Mouse (Mus musculus) urinary bladder, postnatal 14 days (tissue): ENCODE data around the gene Cdkn2aipnl.

ENCODE experiments used
- DNase-seq: peaks from one replicate; pipeline ENCODE4 v3.0.0; 2021; ENCODE audit warnings: low spot score

Cdkn2aipnl gene

DNA sequence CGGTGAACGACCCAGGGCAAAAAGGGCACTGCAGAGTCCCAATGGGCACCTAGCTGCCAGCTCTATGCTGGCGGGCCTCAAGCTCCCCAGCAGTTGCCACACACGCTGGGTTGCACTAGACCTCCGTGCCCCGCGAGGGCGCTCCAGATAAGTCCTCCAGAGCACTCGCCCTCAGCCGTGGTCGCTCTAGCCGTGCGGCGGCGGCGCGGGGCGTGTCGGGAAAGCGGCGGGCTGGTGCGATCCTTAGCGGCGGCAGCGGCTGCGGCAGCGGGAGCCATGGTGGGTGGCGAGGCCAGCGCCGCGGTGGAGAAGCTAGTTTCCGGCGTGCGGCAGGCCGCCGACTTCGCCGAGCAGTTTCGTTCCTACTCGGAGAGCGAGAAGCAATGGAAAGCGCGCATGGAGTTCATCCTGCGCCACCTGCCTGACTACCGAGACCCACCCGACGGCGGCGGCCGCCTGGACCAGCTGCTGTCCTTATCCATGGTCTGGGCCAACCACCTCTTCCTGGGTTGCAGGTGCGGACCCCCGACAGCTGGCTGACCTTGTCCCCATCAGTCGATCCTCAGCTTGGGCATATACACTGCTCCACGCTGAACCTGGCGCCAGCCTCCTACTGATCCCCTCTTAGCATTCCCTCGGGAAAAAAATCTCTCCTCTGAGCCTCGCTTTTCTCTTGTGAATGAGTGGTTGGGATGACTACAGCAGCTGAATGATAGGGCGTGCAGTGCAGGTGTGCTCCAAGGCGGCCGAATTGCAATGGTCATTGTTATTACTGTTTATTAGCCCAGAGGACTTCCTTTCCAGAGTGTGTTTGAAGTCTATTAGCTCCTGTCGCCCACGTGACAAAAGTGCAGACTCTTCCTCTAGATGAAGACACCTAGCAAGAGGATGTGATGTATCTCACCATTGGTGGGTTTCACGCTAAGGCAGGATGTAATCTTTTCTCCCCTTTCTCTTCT is at the start of gene Cdkn2aipnl:
Gene Cdkn2aipnl (plus strand): TSS at position 219 of the 959 bp plus-strand sequence.
- peak; percentile 97 for DNase-seq

DNA sequence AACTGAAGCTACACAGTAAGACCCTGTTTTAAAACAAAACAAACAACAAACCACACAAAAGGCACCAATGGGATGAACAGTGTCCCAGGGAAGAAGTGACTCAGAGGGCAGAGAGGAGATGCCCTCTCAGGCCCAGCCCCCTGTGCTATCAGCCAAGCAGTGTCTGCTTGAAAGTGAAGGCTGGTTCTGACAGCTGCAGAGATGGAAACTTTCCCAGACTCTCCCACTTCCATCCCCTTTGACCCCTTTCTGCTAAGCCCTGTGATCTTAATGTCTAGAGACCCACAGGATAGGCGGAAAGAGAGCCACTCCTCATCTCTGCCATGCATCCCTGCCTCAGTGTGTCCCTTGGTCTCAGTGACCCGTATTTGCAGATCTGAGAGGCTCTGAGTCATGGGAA is 49.5 kb upstream of the Cdkn2aipnl start:
- no peak for DNase-seq

DNA sequence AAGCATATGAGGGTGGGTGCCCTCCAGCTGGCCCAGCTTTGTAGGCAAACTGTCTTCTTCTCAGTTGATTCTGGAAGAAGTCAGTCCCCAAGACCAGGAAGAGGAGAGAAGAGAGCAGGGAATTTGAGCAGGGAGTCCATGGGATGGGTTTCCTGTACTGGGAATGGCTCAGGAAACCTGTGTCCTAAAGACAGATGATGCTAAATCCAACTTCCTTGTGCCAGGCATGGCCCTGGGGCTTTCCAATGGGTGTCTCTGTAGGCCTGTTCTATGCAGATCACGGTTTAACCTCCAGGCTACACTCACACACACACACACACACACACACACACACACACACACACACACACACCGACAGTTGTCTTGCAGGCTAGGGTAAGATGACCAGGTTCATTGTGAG is 48.9 kb upstream of the Cdkn2aipnl start:
- no peak for DNase-seq

DNA sequence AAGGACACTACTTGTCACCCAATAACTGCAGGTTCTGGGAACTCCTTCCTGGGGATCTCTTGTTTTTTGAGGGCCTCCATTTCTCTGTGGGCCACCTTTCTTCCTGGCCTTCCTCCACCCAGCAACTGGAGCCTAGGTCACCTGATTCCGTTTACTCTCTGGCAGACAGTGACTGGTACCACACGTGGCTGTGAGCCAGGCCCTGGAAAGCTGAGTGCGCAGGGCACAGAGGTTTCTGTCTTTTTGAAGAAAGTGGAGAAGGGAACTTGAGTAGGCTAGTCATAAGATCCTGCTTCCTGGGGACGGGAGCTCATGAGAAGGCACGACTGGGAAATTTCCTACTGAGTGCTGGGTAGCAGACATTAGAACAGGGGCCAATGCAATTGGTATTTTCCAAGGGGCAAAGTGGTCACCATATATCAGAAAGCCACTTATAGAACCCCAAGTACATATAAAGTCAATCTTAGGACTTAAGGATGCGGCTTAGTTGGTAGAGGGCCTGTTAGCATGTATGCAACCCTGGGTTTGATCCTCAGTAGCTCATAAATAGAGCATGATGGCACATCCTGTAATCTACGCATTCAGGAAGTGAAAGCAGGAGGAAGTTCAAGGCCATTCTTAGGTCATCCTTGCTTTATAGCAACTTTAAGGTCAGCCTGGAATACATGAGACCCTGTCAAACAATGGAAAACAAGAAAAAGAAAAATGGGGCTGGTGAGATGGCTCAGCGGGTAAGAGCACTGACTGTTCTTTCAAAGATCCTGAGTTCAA is 45.9 kb upstream of the Cdkn2aipnl start:
- no peak for DNase-seq

DNA sequence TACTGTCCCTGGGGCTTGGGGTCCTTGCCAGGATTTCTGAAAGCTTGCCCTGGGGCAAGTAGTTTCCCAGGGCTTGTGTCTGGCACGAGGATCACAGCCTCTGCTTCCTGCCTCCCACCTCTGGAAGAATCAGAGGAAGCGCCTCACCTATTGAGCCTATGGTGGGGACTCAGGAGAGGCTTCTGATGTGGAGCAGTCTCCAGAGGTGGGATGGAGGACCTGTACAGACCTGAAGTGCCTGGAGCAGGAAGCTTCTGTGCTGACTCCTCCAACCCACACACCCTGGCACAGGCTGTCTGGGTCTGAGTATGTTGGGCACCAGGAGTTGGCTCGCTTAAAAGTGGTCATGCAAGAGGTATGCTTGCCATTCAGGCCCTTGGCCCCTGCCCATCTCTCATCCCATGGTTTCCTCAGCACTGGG is 45.0 kb upstream of the Cdkn2aipnl start:
- DNase-seq: no peak

DNA sequence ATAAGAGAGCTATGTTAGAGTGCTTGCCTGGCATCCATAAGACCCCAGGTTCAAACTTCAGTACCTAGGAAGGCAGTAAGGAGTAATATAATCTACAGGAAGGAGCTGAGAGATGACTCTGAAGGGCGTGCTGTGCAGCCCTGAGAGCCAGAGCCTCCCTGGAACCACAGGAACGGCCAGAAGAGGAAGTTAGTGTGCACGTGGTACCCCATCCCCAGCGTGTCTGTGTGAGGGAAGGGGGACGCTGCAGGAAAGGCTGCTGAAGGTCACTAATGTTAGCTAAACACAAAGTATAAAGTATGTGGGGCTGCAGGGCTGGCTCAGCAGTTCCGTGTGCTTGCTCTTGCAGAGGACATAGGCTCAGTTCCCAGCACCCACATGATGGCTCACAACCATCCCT is 41.9 kb upstream of the Cdkn2aipnl start:
- DNase-seq: no peak

DNA sequence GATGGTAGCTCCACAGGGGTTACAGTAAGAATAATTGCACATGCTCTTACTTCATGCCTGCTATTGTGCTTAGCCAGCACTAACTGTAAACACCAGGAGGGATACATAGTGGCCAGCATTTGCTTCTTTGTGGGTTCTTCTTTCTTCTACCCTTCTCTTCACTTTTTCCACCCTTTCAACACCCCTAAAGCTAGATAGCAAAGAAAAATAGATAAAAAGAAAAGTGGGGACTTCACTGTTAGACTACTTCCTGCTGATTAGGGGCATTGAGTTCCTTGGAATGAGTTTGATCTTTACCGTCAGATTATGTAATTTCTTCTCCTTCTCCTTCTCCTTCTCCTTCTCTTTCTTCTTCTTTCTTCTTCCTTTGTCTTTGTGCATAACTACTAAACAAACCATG is 41.1 kb upstream of the Cdkn2aipnl start:
- DNase-seq: no peak

DNA sequence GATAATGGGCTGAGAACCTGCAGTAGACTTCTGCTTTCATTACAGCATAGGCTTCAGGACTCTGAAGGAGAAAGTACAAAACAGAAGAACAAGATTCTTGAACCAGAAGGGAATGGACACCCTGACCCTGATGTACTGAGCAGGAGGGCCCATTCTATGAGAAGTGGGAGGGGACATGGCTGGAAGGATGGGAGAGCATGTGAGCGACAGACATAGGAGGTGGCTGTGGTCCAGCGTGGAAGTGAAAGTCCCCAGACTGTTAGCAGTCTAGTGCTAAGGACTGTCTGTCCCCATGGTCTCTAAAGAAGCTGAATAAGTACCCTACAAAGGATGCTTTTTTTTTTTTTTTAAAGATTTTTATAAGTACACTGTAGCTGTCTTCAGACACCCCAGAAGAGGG is 40.4 kb upstream of the Cdkn2aipnl start:
- no peak for DNase-seq

DNA sequence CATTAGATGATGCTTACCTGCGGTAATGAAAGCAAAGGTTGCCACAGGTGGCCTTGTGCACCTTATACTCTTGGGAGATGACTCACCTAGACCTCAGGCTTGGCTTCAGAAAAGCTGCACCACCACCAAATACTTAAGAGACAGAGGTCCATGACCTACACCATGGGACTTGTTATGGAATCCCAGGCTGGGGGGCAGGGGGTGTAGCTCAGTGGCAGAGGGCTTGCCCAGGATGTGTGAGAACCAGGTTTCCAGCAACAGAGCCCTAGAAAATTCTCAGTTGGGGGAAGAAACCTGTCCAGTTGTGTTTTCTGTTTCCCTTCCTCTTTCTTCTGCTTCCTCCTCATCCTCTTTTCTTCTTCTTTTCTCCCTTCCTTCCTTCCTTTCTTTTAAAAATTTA is 36.3 kb upstream of the Cdkn2aipnl start:
- no peak for DNase-seq

DNA sequence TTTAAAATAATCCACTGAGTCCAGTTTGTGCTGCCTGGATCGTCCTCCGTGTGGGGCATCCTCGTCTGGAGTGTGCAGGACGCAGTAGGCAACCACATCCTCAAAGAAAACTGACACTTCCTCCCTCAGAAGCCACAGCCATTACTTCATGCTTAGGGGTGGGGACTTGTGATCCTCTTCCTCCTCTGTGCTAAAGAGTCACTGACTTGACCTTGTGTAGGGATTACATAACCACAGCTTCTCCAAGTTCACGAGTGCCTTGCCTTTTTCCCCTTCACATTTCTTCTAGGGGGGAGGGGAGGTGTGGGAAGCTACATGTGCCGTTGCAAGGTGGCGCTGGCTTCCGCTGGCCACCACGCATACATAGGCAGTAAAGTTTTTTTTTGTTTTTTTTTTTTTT is 35.7 kb upstream of the Cdkn2aipnl start:
- DNase-seq: no peak

DNA sequence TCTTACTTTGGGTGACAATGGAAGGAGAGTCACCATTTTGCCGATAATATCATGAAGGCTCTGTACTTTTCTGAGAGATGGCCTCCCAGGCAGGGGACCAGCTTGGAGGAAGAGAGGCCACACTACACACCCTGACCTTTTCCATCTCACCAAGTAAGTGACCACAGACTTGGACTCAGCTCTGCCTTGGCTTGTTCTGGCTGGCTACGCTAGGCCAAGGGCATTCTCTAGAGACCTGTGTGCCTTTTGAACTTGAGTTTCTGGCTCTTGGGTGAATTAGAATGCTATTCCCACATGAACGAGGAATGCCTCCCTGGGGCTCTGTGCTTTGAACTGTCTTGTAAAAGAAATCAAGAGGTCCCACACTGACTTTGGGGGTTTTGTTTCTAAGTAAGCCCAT is 33.2 kb upstream of the Cdkn2aipnl start:
- DNase-seq: no peak

DNA sequence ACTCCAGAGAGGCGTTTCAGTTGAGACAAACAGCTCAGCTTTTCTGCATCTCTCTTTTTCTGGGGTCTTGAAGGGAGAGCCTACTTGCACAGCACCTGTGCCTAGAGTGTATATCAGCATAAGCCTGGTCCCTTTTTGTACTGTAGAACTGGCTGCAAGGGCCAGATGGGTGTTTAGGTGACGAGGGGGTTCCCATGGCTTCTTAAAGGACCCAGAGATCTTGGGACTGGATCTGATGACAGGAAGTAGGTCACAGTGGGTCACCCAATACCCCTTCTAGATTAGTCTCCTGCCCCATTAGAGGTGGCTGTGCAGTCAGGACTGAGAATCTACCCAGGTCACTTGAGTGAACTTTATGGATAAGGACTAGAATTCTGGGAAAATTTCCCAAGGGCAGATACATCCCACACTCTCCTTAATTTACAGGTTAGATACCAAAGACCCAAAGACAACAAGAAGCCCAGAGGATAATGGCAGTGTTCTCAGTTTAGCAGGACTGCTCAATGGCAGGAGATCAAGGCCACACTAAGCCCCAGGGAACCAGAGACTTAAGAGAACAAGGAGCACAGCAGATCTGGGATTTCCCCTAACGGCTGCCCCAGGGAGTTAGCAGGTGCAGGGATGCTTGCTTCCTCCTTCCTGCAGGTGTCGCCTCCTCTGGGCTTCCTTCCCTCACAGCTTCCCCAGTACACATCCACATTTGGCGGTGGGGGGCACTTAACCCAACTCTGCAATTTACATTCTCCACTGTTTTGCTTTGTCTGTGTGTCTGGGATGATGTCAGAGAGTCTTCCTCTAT is 31.6 kb upstream of the Cdkn2aipnl start:
- no peak for DNase-seq

DNA sequence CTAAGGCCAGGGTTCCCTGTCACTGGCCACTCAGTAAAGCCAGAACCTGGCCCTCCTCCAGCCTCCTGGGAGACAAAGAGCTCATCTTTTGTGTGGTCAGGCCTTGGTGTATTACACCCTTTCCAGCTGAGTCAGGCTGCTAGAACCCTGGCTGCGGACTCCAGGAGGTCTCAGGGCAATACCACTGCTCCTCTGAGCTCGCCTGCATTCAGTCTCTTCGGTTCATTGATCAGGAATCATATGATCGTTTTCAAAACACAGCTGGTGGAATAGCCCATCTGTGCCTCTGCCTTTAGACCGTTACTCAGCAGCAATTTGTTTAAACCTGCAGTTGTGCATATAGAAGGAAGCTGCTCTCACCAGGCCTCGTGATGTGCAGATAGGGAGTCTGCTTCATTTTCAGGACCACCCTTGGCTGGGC is 30.1 kb upstream of the Cdkn2aipnl start:
- no peak for DNase-seq

DNA sequence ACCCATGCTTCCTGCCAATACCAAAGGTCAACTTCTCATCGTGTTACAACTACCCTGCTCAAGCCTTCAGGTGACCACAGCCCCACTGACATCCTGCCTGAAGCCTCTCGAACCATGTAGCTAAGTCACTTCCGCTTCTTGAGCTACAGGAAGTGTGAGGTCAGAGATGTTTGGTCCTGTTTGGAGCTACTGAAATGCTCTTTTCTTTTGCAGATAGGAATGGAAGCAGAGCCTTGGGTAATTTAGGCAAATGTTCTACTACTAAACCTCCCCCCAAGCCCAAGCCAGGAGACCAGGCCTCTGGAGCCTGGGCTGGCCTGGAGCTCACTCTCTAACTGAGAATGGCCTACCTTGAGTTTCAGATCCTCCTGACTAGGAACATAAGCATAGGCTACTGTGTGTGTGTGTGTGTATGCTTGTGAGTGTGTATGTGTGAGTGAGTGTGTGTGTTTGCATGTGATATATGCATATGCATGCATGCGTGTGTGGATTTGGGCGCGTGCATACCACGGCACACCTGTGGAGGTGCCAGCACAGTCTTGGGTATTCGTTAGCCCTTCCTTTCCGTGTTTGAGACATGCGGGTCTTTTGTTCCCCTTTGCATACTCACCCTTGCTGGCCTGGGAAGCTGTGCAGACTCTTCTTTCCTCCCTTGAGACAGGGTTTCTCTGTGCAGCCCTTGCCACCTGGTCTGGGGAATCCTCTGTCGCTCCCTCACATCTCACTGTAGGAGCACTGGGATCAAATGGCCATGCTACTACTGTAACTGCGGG is 28.5 kb upstream of the Cdkn2aipnl start:
- no peak for DNase-seq

DNA sequence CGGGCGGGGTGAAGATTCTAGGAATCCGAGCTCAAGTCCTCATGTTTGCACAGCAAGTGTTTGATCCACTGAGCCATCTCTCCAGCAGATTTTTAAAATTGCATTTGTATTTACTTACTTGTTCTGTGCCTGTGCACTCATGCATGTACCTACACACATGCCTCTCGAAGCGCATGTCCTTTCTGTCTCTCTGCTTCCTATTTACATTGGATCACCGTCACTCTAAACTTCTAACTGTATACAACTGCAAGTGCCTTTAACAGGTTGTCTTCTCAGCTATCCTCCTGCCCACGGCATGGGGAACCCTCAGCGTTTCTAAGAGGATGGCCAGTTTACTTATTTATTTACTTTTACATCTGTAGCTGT is 27.9 kb upstream of the Cdkn2aipnl start:
- no peak for DNase-seq

DNA sequence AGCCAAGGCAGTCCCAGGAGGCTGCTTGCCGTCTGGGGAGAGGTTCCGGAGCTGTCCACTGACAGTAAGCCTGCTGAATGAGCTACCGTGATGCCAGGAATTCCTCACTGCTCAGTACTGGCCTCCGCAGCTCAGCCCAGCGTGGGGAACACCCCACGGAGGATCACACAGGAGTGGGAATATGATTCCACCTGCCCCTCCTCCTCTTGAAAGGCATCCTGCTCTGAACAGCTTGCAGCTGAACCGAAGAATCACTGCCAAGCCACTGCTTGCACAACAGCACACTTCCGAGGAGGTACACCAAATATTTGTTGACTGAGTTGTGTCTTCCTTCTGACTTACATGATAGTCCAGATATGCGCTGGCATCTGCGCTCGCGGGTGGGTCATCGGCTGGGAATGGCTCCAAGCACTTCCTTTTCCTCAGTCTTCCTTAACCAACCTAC is 26.9 kb upstream of the Cdkn2aipnl start:
- peak; percentile 58 for DNase-seq

DNA sequence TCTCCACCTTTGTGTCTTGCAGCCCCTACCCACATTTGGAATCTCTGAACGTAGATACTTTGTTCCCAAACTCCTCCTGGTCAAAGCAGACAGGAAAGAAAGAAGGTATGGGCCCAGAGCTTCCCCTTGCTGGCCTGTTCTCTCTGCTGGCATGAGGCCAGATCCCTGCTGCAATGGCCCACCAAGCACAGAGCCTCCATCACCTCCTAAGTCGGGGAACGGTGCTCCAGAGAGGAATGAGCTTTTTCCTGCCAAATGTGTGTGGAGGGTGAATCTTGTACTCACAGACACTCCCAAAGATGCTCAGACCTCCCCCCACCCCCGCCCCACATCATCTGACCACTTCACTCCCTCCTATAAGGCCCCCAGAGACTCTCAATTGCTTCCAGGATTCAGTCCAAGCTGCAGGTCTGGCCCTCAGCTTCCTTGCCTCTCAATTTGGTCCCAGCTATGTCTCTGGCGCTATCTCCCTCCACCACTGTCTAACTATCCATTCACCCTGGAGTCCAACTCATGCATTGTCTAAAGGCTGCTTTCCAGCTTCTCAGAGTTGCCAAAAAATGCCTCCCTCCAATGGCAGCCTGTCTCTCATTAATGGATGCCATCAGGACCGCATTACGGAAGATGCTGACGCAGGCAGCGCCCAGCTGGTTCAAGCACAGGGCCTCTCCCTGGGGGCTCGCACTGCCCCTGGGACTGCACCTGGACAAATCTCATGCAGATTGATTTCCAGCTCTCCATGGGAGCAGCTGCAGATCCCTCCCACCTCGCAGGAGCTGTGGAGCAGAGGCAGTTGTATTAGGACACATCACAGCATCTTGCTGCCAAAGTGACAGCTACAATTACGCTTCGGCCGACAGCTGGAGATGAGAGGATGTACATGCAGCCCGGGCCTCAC is 24.6 kb upstream of the Cdkn2aipnl start:
- DNase-seq: no peak

DNA sequence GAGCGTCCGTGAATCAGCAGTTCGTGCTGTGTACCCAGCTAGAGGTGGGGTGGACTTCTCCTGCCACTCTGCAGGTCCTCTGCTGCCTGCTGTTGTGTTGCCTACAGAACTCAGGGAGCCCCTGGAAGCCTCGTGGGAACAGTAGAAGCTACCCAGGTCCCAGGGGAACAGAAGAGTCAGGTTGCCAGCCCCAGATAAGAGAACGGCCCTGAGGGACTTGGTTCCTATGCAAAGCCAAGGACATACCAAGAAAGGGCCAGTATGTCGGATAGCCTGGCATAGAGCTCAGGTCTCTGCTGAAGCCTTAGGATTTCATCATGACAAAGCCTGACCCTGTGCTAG is 24.0 kb upstream of the Cdkn2aipnl start:
- no peak for DNase-seq

DNA sequence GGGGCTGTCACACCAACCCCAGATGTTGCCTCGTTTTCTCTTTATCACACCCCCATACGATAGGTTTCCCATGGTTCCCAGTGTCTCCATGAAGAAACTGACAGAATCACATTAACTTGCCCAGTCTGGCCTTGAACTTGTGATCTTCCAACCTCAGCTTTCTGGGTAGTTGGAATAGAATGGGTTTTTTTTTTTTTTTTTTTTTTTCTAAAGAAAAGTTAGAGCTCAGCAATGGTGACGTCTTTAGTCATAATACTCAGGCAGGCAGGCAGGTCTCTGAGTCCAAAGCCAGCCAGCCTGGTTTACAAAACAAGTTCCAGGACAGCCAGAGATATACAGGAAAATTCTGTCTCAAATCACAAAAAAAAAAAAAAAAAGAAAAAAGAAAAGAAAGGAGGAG is 23.2 kb upstream of the Cdkn2aipnl start:
- DNase-seq: no peak

DNA sequence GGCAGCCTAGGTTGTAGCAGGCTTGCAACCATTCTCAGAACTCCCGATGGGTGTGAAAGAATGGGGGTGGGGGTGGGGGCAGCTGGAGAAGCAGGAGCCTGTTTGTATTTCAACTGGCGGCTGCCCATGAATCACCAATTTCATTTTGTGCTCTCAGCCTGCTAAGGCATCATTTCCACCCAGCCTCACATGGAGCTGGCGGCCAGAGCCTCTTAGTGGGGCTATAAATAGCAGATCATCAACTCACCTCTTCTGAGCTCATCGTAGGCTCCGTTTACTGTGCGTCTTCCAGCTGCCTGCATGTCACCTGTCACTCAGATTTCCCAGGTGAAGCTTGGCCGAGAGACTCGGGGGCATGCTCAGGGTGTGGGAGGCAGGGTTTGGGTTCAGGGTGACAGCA is 21.9 kb upstream of the Cdkn2aipnl start:
- no peak for DNase-seq

DNA sequence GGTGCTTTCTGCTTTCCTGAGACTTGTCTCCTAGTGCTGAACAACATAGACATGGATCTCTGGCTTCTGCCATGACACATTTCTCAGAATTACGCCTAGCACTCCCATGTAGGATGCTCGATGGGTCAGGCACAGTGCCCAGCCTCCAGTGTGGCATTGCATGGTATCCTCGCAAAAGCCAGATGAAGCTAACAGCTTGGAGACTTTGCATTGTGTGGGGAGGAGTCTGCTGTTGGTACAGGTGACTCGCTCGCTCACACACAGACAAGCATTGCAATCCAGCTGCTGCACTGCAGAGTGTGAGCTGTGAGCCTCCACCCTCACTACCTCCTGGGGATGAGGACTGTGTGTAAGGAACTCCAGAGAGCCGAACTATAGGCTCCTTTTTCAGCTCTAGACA is 21.3 kb upstream of the Cdkn2aipnl start:
- DNase-seq: no peak
